Mouse (Mus musculus): ENCODE results near the gene Ube2a. TPM values are rescaled to one million over a fixed set of nuclear protein-coding genes. Genes with fewer than 3 reads are reported as not detected.

Ube2a gene
- total RNA-seq (2018; cell fraction: chromatin; rRNA removed), result 100 to 1,000 TPM in 2 of 26 experiments, 10 to 100 TPM in 24; 30.9 to 165 (median 55.4) TPM
- total RNA-seq (2018; cell fraction: cytosol; rRNA removed), result 10 to 100 TPM; 61.7 to 90.5 (median 68.0) TPM
- total RNA-seq (2018; cell fraction: nucleus; rRNA removed), result 100 to 1,000 TPM in 4 of 26 experiments, 10 to 100 TPM in 22; 30.9 to 131 (median 47.9) TPM
- 77.2 to 111 TPM (median 82.7 TPM) in 3 replicates for polyA plus RNA-seq (2018)

DNA sequence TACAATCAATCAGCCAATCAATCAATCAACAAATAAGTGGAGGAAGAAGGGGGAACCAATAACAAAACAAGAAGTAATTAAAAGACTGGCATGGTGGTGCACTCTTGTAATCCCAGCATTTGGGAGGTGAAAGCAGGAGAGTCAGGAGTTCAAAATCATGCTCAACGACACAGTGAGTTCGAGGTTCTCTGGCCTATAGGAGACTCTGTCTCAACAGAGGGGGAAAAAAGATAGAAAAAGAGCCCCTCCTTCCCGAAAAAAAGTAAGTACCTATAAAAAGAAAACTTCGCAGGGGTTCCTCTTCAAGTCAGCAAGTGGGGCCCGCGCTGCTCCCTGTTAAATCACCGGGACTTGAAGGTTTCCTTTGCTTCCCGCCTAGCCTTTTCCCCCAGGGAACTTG, at the start of gene Ube2a, which contains the start of gene C330007P06Rik:
Gene Ube2a (plus strand): TSS at position 136 of the 400 bp plus-strand sequence.
Gene C330007P06Rik (minus strand): TSS at position 347 of the 400 bp plus-strand sequence.
- WGBS (ENCODE audit: missing documents), result 24% methylated on average over 8 of the region's 8 CpGs

DNA sequence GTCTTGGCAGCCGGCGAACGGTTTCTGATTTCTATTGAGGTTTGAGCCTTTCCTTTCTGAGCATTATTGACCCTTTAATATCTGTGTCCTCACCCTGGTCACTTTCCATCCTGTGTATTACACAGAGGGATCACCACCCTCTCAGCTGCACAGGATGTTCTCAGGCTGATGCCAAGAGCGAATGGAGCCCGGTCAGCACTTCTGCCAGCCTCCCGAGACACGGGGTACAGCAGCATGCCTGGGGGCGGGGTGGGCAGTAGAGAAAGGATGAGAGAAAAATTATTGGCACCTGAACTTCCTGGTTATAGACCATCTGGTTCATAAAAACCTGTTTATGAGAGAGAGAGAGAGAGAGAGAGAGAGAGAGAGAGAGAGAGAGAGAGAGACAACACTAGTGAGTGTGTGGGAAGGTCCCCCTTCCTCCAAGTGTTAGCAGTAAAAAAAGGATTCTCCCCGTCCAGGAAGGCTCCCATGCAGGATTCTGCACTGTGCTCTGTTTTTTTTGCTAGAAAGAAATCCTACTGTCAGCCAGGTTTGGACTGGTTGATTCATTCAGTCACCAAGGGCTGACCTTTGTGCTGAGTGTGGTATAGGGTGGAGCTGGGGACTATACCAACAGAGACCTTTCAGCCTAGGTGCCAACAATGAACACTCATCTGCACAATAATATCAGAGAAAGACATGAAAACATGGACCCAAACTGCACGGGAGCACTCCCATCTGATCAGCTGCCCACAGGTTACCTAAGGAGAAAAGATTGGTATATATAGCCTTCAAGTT, 49.6 kb upstream of the Ube2a start:
- Histone ChIP-seq H3K36me3 (ENCODE audit: inconsistent target) (no peaks in the 10 kb centered on the region), H3K4me3 (ENCODE audit: inconsistent target) (no peak overlapping the region), H3K27ac (no peak overlapping the region), H3K79me2 (ENCODE audit: inconsistent target) (no peaks in the 10 kb centered on the region)
- 96% methylated on average over 9 of the region's 10 CpGs for WGBS (ENCODE audit: missing documents)

More for the DNA sequence above, at the start of gene Ube2a, which contains the start of gene C330007P06Rik:
- Histone ChIP-seq H3K79me2 (ENCODE audit: inconsistent target) (peaks cover 25% of the 10 kb centered on the region; the same call in 1 of the 2 replicates), H3K36me3 (ENCODE audit: inconsistent target) (no peaks in the 10 kb centered on the region), H3K27ac (peak within 1 kb of the TSS; percentile 39; the same call in 1 of the 2 replicates), H3K4me3 (ENCODE audit: inconsistent target) (peak within 1 kb of the TSS; percentile 37)

DNA sequence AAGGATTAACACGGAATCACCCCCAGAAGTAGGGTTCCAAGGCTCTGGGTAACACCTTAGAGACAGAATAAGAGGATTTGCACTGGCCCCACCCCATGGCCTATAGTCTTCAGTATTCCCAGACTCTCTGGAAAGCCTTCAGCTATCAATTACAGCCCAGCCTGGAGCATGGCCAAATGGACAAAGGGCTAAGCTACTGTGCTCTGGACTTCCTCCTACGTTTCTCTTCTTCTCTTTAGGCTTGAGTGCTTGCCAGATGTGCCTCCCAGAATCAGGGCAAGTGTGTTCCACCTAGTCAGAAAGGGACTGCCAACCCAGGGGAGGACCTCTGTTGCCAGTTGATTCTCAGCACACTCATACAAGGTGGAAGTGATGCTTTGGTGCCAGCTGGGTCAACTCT, 48.7 kb upstream of the Ube2a start:
- Histone ChIP-seq H3K27ac (no peak overlapping the region), H3K79me2 (ENCODE audit: inconsistent target) (no peaks in the 10 kb centered on the region), H3K36me3 (ENCODE audit: inconsistent target) (no peaks in the 10 kb centered on the region), H3K4me3 (ENCODE audit: inconsistent target) (no peak overlapping the region)
- WGBS (ENCODE audit: missing documents), result 69% methylated on average over 2 of the region's 2 CpGs

DNA sequence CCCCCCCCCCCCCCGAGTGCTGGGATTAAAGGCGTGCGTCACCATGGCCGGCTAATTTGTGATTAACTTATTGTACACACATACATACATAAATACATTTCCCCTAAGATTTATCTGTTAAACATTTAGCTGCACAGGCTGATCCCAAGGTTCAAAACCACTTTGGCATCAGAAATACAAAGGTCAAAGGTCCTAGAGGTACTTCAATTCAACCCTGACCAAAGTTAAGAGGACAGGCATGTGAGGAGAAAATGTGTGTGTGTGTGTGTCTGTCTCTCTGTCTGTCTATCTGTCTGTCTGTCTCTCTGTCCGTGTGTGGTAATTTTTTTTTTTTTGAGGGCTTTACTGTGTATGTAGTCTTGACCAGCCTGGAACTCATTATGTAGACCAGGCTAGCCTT, 46.8 kb upstream of the Ube2a start:
- no peak overlapping the region for H3K27ac ChIP-seq
- no peaks in the 10 kb centered on the region for H3K79me2 ChIP-seq (ENCODE audit: inconsistent target)
- no peak overlapping the region for H3K4me3 ChIP-seq (ENCODE audit: inconsistent target)
- WGBS (ENCODE audit: missing documents), result 100% methylated on average over 1 of the region's 5 CpGs
- H3K36me3 ChIP-seq (ENCODE audit: inconsistent target), result no peaks in the 10 kb centered on the region

DNA sequence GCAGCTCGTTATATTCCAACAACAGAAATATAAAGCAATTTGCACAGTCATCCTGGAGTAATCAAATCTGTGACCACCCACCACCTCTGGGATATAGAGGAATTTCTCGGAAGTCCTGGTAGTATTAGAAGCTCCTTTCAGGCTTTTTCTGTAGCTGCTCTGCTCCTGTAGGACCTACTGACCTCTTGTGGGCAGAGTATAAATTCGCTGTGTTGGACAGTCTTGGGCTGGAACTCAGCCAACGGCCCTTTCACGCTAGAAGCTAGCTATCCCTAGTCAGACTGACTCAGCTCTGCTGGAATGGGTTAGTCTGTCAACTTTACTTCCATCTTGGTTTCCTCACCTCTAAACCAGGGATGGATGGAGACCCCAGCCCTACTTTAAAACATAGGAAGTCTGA, 43.4 kb upstream of the Ube2a start:
- Histone ChIP-seq H3K27ac (no peak overlapping the region), H3K4me3 (ENCODE audit: inconsistent target) (no peak overlapping the region), H3K36me3 (ENCODE audit: inconsistent target) (no peaks in the 10 kb centered on the region), H3K79me2 (ENCODE audit: inconsistent target) (no peaks in the 10 kb centered on the region)
- 57% methylated on average over 5 of the region's 5 CpGs for WGBS (ENCODE audit: missing documents)

DNA sequence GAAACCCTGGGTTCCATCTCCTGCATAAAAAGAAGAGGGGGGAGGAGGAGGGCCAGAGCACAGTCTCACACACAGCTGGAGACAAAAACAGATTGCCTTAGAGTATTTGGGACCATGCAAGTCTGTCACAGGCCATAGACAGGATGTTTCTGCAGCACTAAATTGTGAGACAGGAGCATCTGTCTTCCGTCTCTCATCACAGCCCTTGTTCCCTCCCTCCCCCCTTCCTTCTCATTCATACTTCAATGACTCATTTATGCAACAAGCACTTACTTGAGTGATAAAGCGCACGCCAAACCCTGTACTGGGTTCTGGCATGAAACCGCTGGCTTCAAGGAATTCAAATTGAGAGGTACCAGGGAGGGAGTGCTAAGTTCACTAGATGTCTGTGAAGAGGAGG, 42.1 kb upstream of the Ube2a start:
- 92% methylated on average over 2 of the region's 4 CpGs for WGBS (ENCODE audit: missing documents)
- H3K36me3 ChIP-seq (ENCODE audit: inconsistent target), result no peaks in the 10 kb centered on the region
- H3K4me3 ChIP-seq (ENCODE audit: inconsistent target), result no peak overlapping the region
- H3K79me2 ChIP-seq (ENCODE audit: inconsistent target), result no peaks in the 10 kb centered on the region
- H3K27ac ChIP-seq, result no peak overlapping the region

DNA sequence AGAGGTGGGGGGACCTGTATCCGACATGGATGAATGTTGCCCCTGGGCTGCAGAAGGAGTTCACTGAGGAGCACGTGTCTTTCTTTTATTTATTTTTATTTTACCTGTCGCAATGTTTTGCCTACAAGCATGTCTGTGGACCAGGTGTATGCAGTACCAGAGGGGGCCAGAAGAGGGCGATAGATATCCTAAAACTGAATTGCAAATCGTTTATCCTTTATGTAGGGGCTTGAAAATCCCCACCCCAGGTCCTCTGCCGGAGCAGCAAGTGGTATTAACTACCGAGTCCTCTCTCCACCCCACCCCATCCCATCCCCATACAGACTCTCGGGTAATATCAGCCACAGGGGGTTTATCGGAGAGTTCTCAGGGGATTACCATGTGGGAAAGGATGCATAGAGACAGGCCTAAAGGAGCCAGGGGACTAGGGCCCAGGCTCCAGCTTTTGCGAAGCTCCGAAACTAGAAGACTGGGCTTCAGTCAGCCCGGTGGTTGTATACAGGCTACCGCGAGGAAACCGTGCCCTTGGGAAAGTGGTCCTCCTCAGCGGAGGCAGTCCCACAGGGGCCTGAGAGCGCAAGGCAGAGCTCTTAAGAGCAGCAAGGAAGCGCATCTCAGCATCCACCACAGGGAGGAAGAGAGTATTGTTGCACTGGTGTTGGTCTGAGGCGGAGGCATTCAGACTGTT, 40.2 kb upstream of the Ube2a start:
- Histone ChIP-seq H3K4me3 (ENCODE audit: inconsistent target) (no peak overlapping the region), H3K36me3 (ENCODE audit: inconsistent target) (no peaks in the 10 kb centered on the region), H3K79me2 (ENCODE audit: inconsistent target) (no peaks in the 10 kb centered on the region), H3K27ac (no peak overlapping the region)
- 42% methylated on average over 11 of the region's 19 CpGs for WGBS (ENCODE audit: missing documents)

DNA sequence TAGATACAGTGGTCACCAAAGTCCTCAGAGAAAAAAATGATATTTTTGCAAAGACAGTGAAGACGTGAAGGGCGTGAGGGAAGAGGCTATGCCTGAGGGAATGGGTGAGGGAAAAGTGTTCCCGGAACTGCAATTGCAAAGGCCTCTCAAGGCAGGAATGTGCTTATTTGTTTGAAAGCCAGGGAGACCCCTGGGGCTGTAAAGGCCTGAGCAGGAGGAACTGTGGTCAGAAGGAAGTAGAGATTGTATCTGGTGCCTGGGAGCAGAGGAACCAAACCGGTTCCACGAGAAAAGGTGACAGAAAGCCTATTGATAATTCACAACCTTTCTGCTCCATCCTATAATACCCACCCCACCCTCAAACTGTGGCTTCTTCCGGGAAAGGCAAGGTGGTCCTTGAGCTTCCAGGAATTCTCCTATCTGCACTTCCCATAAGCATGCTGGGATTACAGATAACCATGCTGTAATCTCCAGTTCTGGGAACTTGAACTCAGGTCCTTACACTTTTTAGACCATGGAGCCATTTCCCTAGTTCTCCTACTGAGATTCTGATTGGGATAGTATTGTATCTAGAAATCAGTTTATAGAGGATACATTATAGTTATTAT, 36.5 kb upstream of the Ube2a start:
- Histone ChIP-seq H3K36me3 (ENCODE audit: inconsistent target) (no peaks in the 10 kb centered on the region), H3K79me2 (ENCODE audit: inconsistent target) (no peaks in the 10 kb centered on the region), H3K27ac (no peak overlapping the region), H3K4me3 (ENCODE audit: inconsistent target) (no peak overlapping the region)
- WGBS (ENCODE audit: missing documents), result 76% methylated on average over 6 of the region's 6 CpGs

DNA sequence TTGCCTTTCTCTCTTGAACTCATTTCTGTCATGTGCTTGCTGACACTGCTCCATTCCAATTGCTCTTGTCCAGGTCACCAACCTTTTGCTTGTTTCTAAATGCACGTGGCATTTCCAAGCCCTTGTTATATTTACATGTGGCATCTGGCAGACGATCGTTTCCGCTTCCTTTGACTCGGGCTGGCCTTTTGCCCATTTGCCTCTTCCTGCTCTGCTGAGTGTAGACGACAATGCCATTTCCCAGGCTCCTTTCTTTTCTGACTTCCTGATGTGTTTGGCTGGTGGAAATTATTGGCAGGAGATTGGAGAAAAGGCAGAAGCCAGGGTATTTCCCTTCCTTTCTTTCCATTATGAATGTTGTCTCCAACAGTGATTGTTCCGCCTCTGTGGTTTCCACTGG, 34.3 kb upstream of the Ube2a start:
- Histone ChIP-seq H3K36me3 (ENCODE audit: inconsistent target) (no peaks in the 10 kb centered on the region), H3K4me3 (ENCODE audit: inconsistent target) (no peak overlapping the region), H3K79me2 (ENCODE audit: inconsistent target) (no peaks in the 10 kb centered on the region), H3K27ac (no peak overlapping the region)
- WGBS (ENCODE audit: missing documents), result 60% methylated on average over 7 of the region's 7 CpGs

DNA sequence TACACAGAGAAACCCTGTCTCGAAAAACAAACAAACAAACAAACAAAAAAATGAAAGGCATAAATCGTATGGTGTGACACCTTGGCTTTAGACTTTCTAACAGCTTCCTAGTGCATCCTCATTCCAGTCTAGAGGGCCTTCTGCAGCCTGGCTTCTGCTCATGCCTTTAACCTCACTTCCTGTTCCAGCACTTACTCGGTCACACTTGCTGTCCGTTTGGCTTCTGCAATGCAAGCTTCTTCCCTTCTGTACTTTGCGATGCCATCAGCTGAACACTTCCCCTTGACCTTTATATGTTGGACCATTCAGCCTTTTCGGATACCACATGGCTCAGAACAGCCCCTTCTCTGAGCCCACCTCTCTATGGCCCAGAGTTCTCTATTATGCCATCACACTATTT, 32.0 kb upstream of the Ube2a start:
- no peak overlapping the region for H3K4me3 ChIP-seq (ENCODE audit: inconsistent target)
- H3K79me2 ChIP-seq (ENCODE audit: inconsistent target), result no peaks in the 10 kb centered on the region
- H3K36me3 ChIP-seq (ENCODE audit: inconsistent target), result no peaks in the 10 kb centered on the region
- WGBS (ENCODE audit: missing documents), result 16% methylated on average over 5 of the region's 6 CpGs
- peak overlapping the region; percentile 27 for H3K27ac ChIP-seq

DNA sequence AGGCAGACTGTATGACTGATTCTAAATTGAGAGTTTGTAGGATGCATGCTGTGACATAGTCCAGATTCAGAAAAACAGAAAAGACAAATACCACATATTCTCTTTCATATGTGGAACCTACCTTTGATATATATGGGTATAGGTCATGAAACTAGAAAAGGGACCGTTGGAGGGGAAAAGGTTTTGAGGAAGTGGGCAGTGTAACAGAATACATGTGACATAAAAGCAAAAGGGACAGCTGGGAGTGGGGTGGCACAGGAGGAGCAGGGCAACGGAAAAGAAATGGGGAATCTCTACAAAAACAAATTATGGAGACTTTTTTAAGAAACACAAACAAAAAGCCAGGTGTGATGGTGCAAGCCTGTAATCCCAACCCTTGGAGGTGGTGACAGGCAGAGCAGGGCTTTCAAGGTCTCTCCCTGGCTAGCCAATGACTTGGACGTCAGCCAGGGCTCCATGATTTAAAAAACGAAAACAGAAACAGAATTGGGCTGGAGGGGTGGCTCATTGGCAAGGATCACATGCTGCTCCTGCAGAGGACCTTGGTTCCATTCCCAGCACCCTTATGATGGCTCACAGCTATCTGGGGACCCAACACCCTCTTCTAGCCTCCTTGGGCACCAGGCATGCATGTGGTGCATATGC, 30.2 kb upstream of the Ube2a start:
- WGBS (ENCODE audit: missing documents), result 35% methylated on average over 4 of the region's 4 CpGs
- H3K27ac ChIP-seq, result peak overlapping the region; percentile 24
- no peaks in the 10 kb centered on the region for H3K36me3 ChIP-seq (ENCODE audit: inconsistent target)
- no peaks in the 10 kb centered on the region for H3K79me2 ChIP-seq (ENCODE audit: inconsistent target)
- H3K4me3 ChIP-seq (ENCODE audit: inconsistent target), result no peak overlapping the region

DNA sequence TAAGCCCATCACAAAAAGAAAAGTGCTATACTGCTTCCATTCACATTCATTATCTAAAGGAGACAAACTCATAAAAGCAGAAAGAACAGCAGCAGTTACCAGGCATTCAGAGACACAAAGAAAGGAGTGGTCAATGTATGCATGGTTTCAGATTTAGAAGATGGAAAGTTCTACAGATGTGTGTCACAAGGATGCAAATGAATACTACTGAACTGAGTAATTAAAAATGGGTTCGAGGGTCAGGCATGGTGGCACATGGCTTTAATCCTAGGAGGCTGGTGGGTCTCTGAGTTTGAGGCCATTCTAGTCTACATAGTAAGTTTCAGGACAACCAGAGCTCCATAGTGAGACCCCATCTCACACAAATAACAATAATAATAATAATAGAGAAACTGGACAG, 26.5 kb upstream of the Ube2a start:
- 100% methylated on average over 1 of the region's 1 CpGs for WGBS (ENCODE audit: missing documents)
- no peak overlapping the region for H3K27ac ChIP-seq
- H3K4me3 ChIP-seq (ENCODE audit: inconsistent target), result no peak overlapping the region
- no peaks in the 10 kb centered on the region for H3K79me2 ChIP-seq (ENCODE audit: inconsistent target)
- H3K36me3 ChIP-seq (ENCODE audit: inconsistent target), result no peaks in the 10 kb centered on the region

DNA sequence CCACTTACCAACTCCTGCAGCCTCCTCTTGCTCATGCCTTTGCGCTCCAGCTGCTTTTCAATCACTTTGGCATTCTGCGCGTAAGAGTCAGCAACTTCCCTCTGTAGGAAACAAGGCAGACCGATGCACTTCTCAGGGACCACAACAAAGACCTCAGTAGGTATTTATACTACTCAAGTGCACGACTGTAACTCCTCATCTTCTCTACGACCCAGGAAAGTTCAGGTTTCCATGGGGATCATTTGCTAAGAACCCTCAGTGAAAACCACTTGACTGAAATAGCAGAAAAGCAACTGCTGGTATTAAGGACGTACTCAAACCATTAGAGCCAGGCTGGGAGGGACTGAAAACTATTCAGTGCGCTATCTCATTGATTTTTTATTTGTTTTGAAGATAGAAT, 21.1 kb upstream of the Ube2a start:
- WGBS (ENCODE audit: missing documents), result 89% methylated on average over 8 of the region's 8 CpGs
- peaks cover 12% of the 10 kb centered on the region; the same call in 1 of the 2 replicates for H3K79me2 ChIP-seq (ENCODE audit: inconsistent target)
- no peak overlapping the region for H3K4me3 ChIP-seq (ENCODE audit: inconsistent target)

More for the DNA sequence above, 21.1 kb upstream of the Ube2a start:
- Histone ChIP-seq H3K27ac (no peak overlapping the region), H3K36me3 (ENCODE audit: inconsistent target) (no peaks in the 10 kb centered on the region)

Data from macrophage (primary cell).